Mouse (Mus musculus) liver, embryonic 15.5 days (tissue): ENCODE results near the gene B3galt5. TPM values are rescaled to one million over a fixed set of nuclear protein-coding genes. Genes with fewer than 3 reads are reported as not detected.

ENCODE experiments used
- polyA plus RNA-seq: library from polyadenylated mRNA; unstranded; fragments of >200 nt; fragmentation: Nextera tagmentation; extraction: Ambion mirVana; gene quantifications from 2 replicates; pipeline ENCODE4 v1.2.1, GENCODE M21; 2015

Gene B3galt5
- polyA plus RNA-seq, 1 experiment from 2014 or later: 0.09 TPM

Other genes starting within 250 kb of the B3galt5 start
- 46.2 and 46.7 TPM in 2 replicates for gene Psmg1, start 244.8 kb upstream of the B3galt5 start, polyA plus RNA-seq
- gene Brwd1, start 153.3 kb upstream of the B3galt5 start, polyA plus RNA-seq: 12.1 and 14.7 TPM in 2 replicates
- 88.6 and 95.1 TPM in 2 replicates for gene Hmgn1, start 108.1 kb upstream of the B3galt5 start, polyA plus RNA-seq
- 10.2 and 10.5 TPM in 2 replicates for gene Wrb, start 90.4 kb upstream of the B3galt5 start, polyA plus RNA-seq
- 0.07 and 0.08 TPM in 2 replicates for gene Lca5l, start 43.5 kb upstream of the B3galt5 start, polyA plus RNA-seq
- gene Sh3bgr, start 35.4 kb upstream of the B3galt5 start, polyA plus RNA-seq: 0.85 and 1.7 TPM in 2 replicates
- 5.8 and 6.9 TPM in 2 replicates for gene Itgb2l, start 207.8 kb downstream of the B3galt5 start, polyA plus RNA-seq
- gene Pcp4, start 231.8 kb downstream of the B3galt5 start, polyA plus RNA-seq: 0.24 TPM in 1 of 2 replicates, not detected in the other